Mouse (Mus musculus) kidney, embryonic 16.5 days (tissue): ENCODE data around the gene Zfp503. TPM values are rescaled to one million over a fixed set of nuclear protein-coding genes. Genes with fewer than 3 reads are reported as not detected.

Experiments
- ATAC-seq: fragments of 200-750 bp; cut with Nextera tagmentation; 2 replicates; pipeline ENCODE4 v1.8.0; 2017; ENCODE audit warnings: moderate TSS enrichment; ENCODE audit not compliant: low FRiP score, low TSS enrichment
- H3K27ac ChIP-seq: fragments of 300-500 bp; sonication (generic); 2 replicates; pipeline ENCODE4 v1.5.1; 2014; ENCODE audit warnings: low read length
- H3K27me3 ChIP-seq: fragments of 300-500 bp; sonication (generic); 2 replicates; pipeline ENCODE4 v1.6.1; 2014; ENCODE audit warnings: low read length, control low read depth, mixed read lengths; ENCODE audit not compliant: insufficient read depth
- H3K36me3 ChIP-seq: fragments of 300-500 bp; sonication (generic); 2 replicates; pipeline ENCODE4 v1.6.1; 2014; ENCODE audit warnings: low read length, control low read depth, mixed read lengths; ENCODE audit not compliant: insufficient read depth
- H3K4me1 ChIP-seq: fragments of 300-500 bp; sonication (generic); 2 replicates; pipeline ENCODE4 v1.6.1; 2014; ENCODE audit warnings: low read length, control low read depth, mixed read lengths; ENCODE audit not compliant: insufficient read depth
- H3K4me2 ChIP-seq: fragments of 300-500 bp; sonication (generic); replicated peaks from 2 replicates; pipeline ENCODE4 v1.6.1; 2014; ENCODE audit warnings: low read depth, low read length
- H3K4me3 ChIP-seq: fragments of 300-500 bp; sonication (generic); 2 replicates; pipeline ENCODE4 v1.5.1; 2014; ENCODE audit warnings: mild to moderate bottlenecking, low read length
- H3K9ac ChIP-seq: fragments of 300-500 bp; sonication (generic); replicated peaks from 2 replicates; pipeline ENCODE4 v1.6.1; 2014; ENCODE audit warnings: low read length
- H3K9me3 ChIP-seq: fragments of 300-500 bp; sonication (generic); 2 replicates; pipeline ENCODE4 v1.6.1; 2016; ENCODE audit warnings: low read length, control low read depth
- WGBS: fragments of 180-500 bp; shearing (Covaris S2); extraction: QIAGEN DNeasy Blood & Tissue Kit; methylation state at CpG from one replicate; pipeline ENCODE4 v1.1.7; 2014; 5-methylcytosine and 5-hydroxymethylcytosine counted together
- polyA plus RNA-seq: library from polyadenylated mRNA; unstranded; fragments of >200 nt; fragmentation: Nextera tagmentation; extraction: Ambion mirVana; gene quantifications from 2 replicates; pipeline ENCODE4 v1.2.1, GENCODE M21; 2015

The Zfp503 gene
- polyA plus RNA-seq, 1 experiment from 2014 or later = 27.5 TPM

DNA sequence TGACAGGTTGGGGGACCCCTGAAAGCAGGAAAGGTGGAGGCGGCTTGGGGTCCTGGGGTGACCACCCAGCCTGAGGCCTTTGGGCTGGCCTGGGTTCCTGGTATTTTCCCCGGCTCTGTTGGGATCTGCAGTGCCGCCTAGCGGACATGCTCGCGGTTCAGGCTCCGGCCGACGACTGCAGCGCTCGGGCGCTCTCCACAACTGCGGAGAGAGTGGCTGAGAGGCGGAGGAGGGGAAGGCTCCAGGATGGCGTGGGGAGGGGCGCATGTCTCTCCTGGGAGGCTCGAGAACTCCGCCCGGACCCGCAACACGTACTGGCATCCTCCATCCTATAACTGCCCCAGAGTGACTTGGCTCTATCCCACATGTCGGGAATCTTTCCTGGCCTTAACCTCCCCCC, 7.9 kb downstream of the Zfp503 start:
- Histone ChIP-seq H3K4me2 (peak overlapping the region; percentile 89), H3K36me3 (peaks cover 17% of the 10 kb centered on the region), H3K4me3 (peak overlapping the region; percentile 23), H3K4me1 (peaks cover 5% of the 10 kb centered on the region; the same call in 1 of the 2 replicates), H3K27me3 (no peaks in the 10 kb centered on the region), H3K9me3 (peaks cover 3% of the 10 kb centered on the region; the same call in 1 of the 2 replicates), H3K9ac (peak overlapping the region; percentile 40; the same call in 1 of the 2 replicates), H3K27ac (peak overlapping the region; percentile 93)
- ATAC-seq = peak; percentile 89
- WGBS = 1% methylated on average over 22 of the region's 22 CpGs

DNA sequence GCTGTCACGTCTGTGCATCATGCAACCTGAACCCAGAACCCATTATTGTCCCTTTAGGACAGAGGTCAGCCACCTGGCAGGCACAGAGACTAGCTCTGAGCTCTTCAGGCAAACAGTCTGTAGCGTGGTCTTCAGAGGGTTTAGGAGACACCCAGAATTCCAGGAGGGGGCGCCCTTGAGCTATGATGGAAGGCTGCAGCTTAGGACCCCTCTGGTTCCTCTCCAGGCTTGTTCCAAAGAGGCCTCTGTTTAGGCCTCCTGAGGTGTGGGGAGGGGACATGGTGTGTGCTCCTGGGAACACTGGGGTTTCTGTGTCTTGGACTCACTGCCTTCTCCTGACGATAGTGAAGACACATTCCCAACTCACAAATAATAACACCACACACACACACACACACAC, 20.4 kb downstream of the Zfp503 start:
- Histone ChIP-seq H3K27ac (no peak overlapping the region), H3K36me3 (no peaks in the 10 kb centered on the region), H3K9ac (no peak overlapping the region), H3K4me3 (no peak overlapping the region), H3K27me3 (no peaks in the 10 kb centered on the region; the same call in 1 of the 2 replicates), H3K4me2 (no peak overlapping the region), H3K4me1 (peaks cover 9% of the 10 kb centered on the region), H3K9me3 (no peaks in the 10 kb centered on the region)
- ATAC-seq = peak; percentile 83
- WGBS = 39% methylated on average over 4 of the region's 4 CpGs

DNA sequence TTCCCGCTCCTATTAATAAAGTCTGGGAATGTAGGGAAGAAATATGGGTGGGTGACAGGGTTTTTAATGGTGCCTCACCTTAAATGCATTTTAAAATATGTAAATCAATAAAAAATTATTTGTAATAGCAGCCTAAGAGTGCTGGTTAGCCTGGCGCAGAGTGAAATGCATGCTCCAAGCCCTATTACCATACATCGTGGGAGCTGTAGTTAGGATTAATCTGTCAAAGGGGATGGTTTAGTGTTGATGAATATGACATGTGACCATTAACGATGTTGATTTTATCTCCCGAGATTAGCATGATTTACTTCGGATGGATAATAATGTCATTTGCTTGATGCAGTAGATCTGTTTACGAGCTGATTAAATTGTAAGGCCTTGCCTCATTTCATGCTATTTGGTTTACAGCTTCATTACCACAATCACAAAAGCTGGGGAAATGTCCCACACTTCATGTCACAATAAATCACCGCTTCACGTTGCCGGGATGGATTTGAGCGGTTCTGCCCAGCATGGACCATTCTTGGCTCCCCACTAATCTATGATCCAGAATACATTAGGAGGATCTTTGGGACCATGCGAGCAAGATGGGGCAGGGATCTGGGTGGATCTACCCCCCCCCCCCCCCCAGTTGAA, 21.9 kb downstream of the Zfp503 start:
- no peaks in the 10 kb centered on the region for H3K36me3 ChIP-seq
- peaks cover 13% of the 10 kb centered on the region for H3K4me1 ChIP-seq
- H3K9me3 ChIP-seq = no peaks in the 10 kb centered on the region
- H3K4me3 ChIP-seq = no peak overlapping the region
- H3K27me3 ChIP-seq = no peaks in the 10 kb centered on the region
- 33% methylated on average over 12 of the region's 12 CpGs for WGBS
- H3K4me2 ChIP-seq = no peak overlapping the region
- ATAC-seq = no peak
- H3K27ac ChIP-seq = no peak overlapping the region
- H3K9ac ChIP-seq = no peak overlapping the region

DNA sequence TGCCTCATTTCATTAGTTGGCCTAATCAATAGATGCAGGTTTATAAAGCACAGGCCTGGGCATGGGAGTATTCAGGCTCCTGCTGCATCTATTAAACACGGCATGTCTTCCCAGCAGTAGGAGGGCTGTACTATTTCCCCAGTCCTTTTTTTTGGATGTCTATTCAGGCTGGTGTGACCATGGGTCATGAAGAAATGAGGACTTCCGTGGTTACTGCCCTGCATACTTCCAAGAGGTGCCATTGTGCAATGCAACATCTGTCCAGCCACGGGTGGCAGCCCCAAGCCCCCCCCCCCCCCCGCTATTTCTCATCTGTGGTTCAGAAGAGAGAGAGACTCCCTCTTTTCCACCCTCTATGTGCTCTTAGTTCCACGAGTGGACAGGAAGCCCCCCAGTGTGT, 23.1 kb downstream of the Zfp503 start:
- no peaks in the 10 kb centered on the region for H3K9me3 ChIP-seq
- H3K9ac ChIP-seq = no peak overlapping the region
- no peak overlapping the region for H3K4me3 ChIP-seq
- H3K4me1 ChIP-seq = peaks cover 19% of the 10 kb centered on the region
- no peak overlapping the region for H3K4me2 ChIP-seq
- no peaks in the 10 kb centered on the region for H3K36me3 ChIP-seq
- no peak for ATAC-seq
- H3K27ac ChIP-seq = no peak overlapping the region
- 47% methylated on average over 5 of the region's 5 CpGs for WGBS
- H3K27me3 ChIP-seq = no peaks in the 10 kb centered on the region

DNA sequence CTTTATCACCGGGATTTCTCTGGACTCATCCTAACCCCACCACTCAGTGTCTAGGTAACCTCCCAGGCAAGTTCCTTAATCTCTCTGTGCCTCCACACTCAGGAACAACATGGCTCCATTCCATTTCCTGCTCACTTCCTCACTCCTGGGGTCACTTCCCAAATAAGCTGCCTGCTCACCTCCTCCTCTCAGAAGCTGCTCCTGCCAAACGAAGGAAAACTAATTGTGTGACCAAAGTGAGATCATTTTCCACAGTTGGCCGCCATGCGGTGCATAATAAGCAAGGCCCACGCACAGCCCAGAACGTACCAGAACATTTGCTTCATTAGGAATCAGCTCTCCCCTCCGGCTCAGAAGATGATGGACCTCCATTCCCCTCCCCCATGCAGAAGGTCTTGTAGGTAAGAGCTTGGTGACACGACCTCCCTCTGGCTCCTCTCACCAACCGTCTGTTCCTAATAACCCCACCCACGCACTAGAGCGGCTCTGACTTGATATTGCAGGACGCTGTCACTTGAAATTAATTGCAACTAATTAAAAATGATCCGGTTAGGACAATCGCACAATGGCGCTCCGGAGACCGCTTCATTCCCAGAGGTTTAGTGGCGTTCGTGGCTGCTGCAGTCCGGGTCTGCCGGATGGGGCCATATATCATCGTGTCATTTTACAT, 26.9 kb downstream of the Zfp503 start:
- Histone ChIP-seq H3K4me2 (peak overlapping the region; percentile 47), H3K9me3 (no peaks in the 10 kb centered on the region), H3K36me3 (no peaks in the 10 kb centered on the region), H3K4me1 (peaks cover 19% of the 10 kb centered on the region), H3K27ac (peak overlapping the region; percentile 65), H3K4me3 (peak overlapping the region; percentile 23), H3K27me3 (no peaks in the 10 kb centered on the region), H3K9ac (0 out of 2 replicates have a peak overlapping the region, but pooled peaks have one; percentile 7)
- 13% methylated on average over 22 of the region's 22 CpGs for WGBS
- ATAC-seq = peak; percentile 80

DNA sequence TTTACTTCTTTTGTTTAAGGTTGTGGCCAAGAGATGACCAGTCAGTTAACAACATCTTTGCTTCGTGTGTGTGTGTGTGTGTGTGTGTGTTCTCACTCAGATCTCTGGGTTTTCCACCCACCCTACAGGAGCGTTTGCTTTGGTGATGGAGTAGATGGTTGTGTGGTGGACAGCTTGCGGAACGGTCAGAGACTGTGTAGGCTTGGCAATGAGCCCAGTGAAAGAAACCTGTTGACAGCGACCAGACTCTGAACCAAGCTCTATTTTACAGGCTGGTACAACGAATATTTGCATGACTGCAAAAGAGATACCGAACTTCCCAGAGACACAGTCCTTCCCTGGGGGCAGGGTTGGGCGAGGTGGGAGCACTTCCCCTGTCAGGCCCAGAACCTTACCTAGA, 30.2 kb downstream of the Zfp503 start:
- Histone ChIP-seq H3K4me1 (peaks cover 9% of the 10 kb centered on the region), H3K36me3 (no peaks in the 10 kb centered on the region), H3K4me3 (no peak overlapping the region), H3K4me2 (no peak overlapping the region), H3K9me3 (no peaks in the 10 kb centered on the region), H3K27me3 (no peaks in the 10 kb centered on the region), H3K27ac (no peak overlapping the region), H3K9ac (no peak overlapping the region)
- ATAC-seq = no peak
- 58% methylated on average over 8 of the region's 8 CpGs for WGBS

DNA sequence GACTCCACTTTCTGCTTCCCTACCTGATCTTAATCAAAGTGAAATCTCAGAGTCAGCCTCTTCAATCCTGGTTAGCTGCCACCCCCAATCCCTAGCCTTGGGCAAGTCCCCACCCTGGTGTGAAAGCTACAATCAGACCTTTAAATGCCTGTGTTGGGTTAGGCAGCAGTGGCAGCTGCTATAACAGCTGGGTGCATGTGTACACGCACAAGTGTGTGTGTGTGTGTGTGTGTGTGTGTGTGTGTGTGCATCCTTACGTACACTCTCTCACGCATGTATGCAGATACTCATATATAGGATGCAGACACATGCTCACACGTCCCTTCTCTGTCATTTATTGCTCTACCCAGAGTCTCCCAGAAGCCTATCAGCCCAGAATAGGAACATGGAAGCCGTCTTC, 30.8 kb downstream of the Zfp503 start:
- H3K4me2 ChIP-seq = no peak overlapping the region
- no peak for ATAC-seq
- no peak overlapping the region for H3K27ac ChIP-seq
- no peaks in the 10 kb centered on the region for H3K9me3 ChIP-seq
- WGBS = 87% methylated on average over 5 of the region's 5 CpGs
- no peak overlapping the region for H3K4me3 ChIP-seq
- H3K9ac ChIP-seq = no peak overlapping the region
- no peaks in the 10 kb centered on the region for H3K27me3 ChIP-seq
- peaks cover 9% of the 10 kb centered on the region for H3K4me1 ChIP-seq
- no peaks in the 10 kb centered on the region for H3K36me3 ChIP-seq

DNA sequence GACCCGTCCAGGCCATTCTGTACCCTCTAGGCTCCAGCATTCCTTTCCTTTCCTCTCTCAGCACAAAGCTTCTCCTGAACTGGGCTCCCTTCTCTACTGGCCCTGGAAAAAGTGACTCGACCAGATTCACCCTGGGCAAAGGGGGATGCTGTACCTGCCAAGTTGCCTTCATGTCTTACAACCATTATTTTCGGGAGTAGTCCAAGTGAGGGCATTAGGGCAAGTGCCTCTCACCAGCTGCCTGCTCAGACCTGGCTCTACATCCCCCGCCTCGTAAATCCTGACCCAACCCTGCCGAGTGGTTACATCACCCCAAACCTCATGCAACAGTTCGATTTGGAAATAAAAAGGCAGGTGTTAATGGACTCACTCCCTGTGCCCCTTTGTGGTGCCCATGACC, 36.9 kb downstream of the Zfp503 start:
- Histone ChIP-seq H3K9me3 (no peaks in the 10 kb centered on the region), H3K9ac (no peak overlapping the region), H3K36me3 (no peaks in the 10 kb centered on the region), H3K4me2 (no peak overlapping the region), H3K27ac (peak overlapping the region; percentile 43; the same call in 1 of the 2 replicates), H3K4me1 (peaks cover 6% of the 10 kb centered on the region; the same call in 1 of the 2 replicates), H3K27me3 (no peaks in the 10 kb centered on the region), H3K4me3 (no peak overlapping the region)
- ATAC-seq = peak; percentile 74
- 27% methylated on average over 7 of the region's 7 CpGs for WGBS

DNA sequence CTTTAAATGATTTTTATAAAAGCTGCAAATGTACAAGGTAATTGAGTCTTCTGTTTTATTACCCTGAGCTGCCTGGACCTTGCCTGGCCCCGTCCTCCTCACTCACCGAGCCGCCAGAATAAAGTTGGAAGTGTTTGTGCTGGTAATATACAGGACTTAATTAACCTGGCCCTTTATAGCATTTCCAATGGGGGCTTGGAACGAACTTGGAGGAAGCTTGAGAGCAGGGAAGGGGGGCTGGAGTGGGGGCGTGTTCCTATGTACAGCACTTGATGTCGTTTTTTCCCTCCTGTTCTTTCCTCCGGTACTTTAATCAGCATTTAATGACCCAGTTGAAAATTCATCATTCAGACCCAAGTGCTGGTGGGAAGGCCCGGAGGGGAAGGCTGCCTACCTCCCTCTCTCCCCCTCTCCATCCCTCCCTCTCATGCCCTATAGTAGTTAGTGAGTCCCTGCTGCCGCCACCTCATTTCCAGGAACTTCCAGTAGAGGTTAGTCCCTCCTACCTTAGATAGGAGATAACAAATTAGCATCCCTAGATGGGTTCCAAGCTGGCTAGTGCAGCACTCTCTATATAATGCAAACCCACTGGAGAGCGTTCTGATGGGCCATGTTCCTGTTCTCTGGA, 37.4 kb downstream of the Zfp503 start:
- peak; percentile 79 for ATAC-seq
- no peaks in the 10 kb centered on the region for H3K36me3 ChIP-seq
- H3K4me1 ChIP-seq = peaks cover 6% of the 10 kb centered on the region; the same call in 1 of the 2 replicates
- H3K27me3 ChIP-seq = no peaks in the 10 kb centered on the region
- H3K4me2 ChIP-seq = no peak overlapping the region
- H3K4me3 ChIP-seq = no peak overlapping the region
- no peak overlapping the region for H3K9ac ChIP-seq
- peak overlapping the region; percentile 50 for H3K27ac ChIP-seq
- WGBS = 19% methylated on average over 10 of the region's 10 CpGs
- no peaks in the 10 kb centered on the region for H3K9me3 ChIP-seq

DNA sequence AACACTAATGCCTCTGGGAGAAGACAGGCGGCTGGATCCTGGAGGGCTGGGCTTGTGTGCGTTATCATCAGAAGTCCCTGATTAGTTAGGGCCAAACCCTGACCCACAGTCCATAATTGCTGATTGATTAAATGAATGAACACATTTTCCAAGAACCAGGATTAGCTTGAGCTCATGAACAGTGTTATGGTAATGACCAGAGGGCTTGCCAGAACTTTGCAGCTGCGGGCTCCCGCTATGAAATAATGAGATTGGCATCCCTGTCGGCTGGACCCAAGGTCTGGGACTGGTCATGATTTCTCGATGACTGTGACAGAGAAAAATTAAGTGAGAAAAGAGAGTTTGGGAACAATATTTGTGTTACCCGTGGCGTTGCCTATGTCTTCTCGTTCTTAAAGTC, 44.5 kb downstream of the Zfp503 start:
- H3K9me3 ChIP-seq = no peaks in the 10 kb centered on the region
- ATAC-seq = no peak
- no peak overlapping the region for H3K4me3 ChIP-seq
- no peaks in the 10 kb centered on the region for H3K36me3 ChIP-seq
- H3K4me2 ChIP-seq = no peak overlapping the region
- no peak overlapping the region for H3K9ac ChIP-seq
- no peaks in the 10 kb centered on the region for H3K4me1 ChIP-seq
- H3K27ac ChIP-seq = no peak overlapping the region
- H3K27me3 ChIP-seq = no peaks in the 10 kb centered on the region
- 93% methylated on average over 9 of the region's 9 CpGs for WGBS
